Mouse (Mus musculus) intestine, postnatal 0 days (tissue): ENCODE results near the gene Ugt1a5. TPM values are rescaled to one million over a fixed set of nuclear protein-coding genes. Genes with fewer than 3 reads are reported as not detected.
A peak's percentile ranks its signal among the peaks of the same experiment; 100 is the strongest.
"Not testable (repeated sequence)": the region's sequence is repeated elsewhere in the genome, so short reads cannot be mapped to it uniquely, and the experiment has no call there.

Experiments used
- ATAC-seq: fragments of 200-750 bp; cut with Nextera tagmentation; 2 replicates; pipeline ENCODE4 v1.8.0; 2017; ENCODE audit warnings: mild to moderate bottlenecking, moderate TSS enrichment, moderate library complexity
- H3K27ac ChIP-seq: fragments of 300-500 bp; sonication (generic); 2 replicates; pipeline ENCODE4 v1.5.1; 2014; ENCODE audit warnings: mild to moderate bottlenecking, low read depth, low read length, moderate library complexity
- H3K27me3 ChIP-seq: fragments of 300-500 bp; sonication (generic); replicated peaks from 2 replicates; pipeline ENCODE4 v1.6.1; 2014; ENCODE audit warnings: low read length, mixed read lengths; ENCODE audit not compliant: control insufficient read depth, insufficient read depth
- H3K36me3 ChIP-seq: fragments of 300-500 bp; sonication (generic); 2 replicates; pipeline ENCODE4 v1.6.1; 2014; ENCODE audit warnings: mild to moderate bottlenecking, moderate library complexity; ENCODE audit not compliant: control insufficient read depth, insufficient read depth
- H3K4me1 ChIP-seq: fragments of 300-500 bp; sonication (generic); replicated peaks from 2 replicates; pipeline ENCODE4 v1.6.1; 2014; ENCODE audit warnings: antibody characterized with exemption, low read length, mixed read lengths; ENCODE audit not compliant: control insufficient read depth, insufficient read depth
- H3K4me2 ChIP-seq: fragments of 300-500 bp; sonication (generic); replicated peaks from 2 replicates; pipeline ENCODE4 v1.6.1; 2014; ENCODE audit warnings: low read depth, mild to moderate bottlenecking, moderate library complexity
- H3K4me3 ChIP-seq: fragments of 300-500 bp; sonication (generic); 2 replicates; pipeline ENCODE4 v1.5.1; 2014; ENCODE audit warnings: low read depth, low read length
- H3K9ac ChIP-seq: fragments of 300-500 bp; sonication (generic); 2 replicates; pipeline ENCODE4 v1.6.1; 2014; ENCODE audit warnings: mild to moderate bottlenecking, low read depth, low read length
- H3K9me3 ChIP-seq: fragments of 300-500 bp; sonication (generic); 2 replicates; pipeline ENCODE4 v1.6.1; 2016; ENCODE audit warnings: mixed run types; ENCODE audit not compliant: control insufficient read depth
- CTCF ChIP-seq: sonication (generic); IDR thresholded peaks from 2 replicates; pipeline ENCODE4 v1.5.1; 2016; ENCODE audit warnings: low read depth, mild to moderate bottlenecking, control low read depth, antibody characterized with exemption, moderate library complexity
- WGBS: fragments of 180-500 bp; shearing (Covaris S2); extraction: QIAGEN DNeasy Blood & Tissue Kit; methylation state at CpG from one replicate; pipeline ENCODE4 v1.1.7; 2014; 5-methylcytosine and 5-hydroxymethylcytosine counted together
- polyA plus RNA-seq: library from polyadenylated mRNA; unstranded; fragments of >200 nt; fragmentation: Nextera tagmentation; extraction: Ambion mirVana; gene quantifications from 2 replicates; pipeline ENCODE4 v1.2.1, GENCODE M21; 2015

Ugt1a5 gene
- polyA plus RNA-seq, result not detected in 2 replicates

DNA sequence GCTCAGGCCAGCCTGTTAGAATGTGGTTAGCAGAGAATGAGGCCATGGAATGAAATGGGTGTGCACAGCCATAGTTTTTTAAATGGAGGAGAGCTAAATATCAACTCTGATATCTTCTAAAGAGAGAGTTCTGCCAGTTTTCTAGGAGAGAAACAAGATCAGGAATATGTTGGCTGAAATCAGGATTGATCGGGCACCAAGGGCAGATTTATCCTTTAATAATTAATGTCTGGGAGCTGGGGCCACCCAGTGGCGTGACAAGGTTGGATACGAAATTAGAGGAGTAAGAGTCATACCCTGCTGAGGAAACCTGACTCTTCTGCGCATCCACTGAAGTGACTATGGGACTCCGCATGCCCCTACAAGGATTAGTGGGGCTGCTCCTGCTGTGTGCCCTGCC lies at the start of gene Ugt1a5:
Gene Ugt1a5, plus strand, starts transcription at position 302 of the 400 bp plus-strand sequence.
- Histone ChIP-seq H3K4me2 (no peak within 1 kb of the TSS), H3K9me3 (no peaks in the 10 kb centered on the region; the same call in 1 of the 2 replicates), H3K27ac (no peak within 1 kb of the TSS), H3K4me3 (no peak within 1 kb of the TSS), H3K4me1 (no peaks in the 10 kb centered on the region), H3K9ac (no peak within 1 kb of the TSS), H3K36me3 (no peaks in the 10 kb centered on the region), H3K27me3 (no peaks in the 10 kb centered on the region)
- no peak for ATAC-seq
- WGBS, result 78% methylated on average over 5 of the region's 5 CpGs
- no peak for TF ChIP-seq CTCF

DNA sequence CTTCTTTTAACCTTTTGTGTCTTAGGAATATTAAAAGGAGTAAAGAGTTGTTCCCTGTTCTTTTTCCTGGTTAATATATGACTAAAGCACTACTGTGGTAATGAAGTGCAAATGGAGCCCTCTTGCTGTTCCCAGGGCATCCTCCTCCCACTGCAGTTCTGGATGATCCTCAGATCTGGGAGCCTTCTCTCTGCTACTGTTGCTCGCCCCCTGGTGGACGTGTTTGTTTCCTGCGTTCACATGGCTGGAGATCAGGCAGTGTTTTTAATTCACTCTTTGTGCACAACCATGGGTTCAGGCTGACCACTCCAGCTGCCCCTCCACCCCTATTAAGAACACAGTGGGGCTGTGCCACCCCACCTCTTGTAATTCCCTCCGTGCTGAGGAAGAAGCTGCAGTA lies 45.3 kb upstream of the Ugt1a5 start:
- WGBS, result 17% methylated on average over 4 of the region's 4 CpGs
- not testable (repeated sequence) for H3K36me3 ChIP-seq, H3K4me2 ChIP-seq, H3K9ac ChIP-seq, H3K27ac ChIP-seq, H3K27me3 ChIP-seq, H3K4me3 ChIP-seq, H3K9me3 ChIP-seq, H3K4me1 ChIP-seq
- TF ChIP-seq CTCF, result peak; percentile 64
- peak; percentile 54 for ATAC-seq

DNA sequence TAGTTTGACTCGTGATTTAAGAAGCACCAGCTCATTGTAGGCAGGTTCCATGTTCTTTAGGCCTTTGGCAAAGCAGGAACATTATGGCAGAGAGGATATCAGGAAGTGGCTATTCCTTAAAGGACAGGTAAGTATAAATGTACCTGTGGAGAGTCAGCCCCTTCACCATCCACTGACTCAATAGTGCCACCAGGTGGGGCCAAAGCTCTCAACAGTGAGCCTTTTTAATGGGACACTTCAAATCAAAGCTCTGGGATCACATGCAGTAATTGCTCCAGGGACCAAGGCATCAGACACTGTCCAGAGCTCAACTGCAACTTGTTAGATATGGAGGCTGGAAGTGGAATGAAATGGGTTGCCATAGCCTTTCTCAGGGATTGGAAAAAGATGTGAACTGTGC lies 44.3 kb upstream of the Ugt1a5 start:
- WGBS, result no CpG with 5 or more reads among the region's 1 CpGs
- not testable (repeated sequence) for H3K9ac ChIP-seq, H3K9me3 ChIP-seq, H3K4me3 ChIP-seq, H3K36me3 ChIP-seq, ATAC-seq, H3K4me1 ChIP-seq, H3K27me3 ChIP-seq, H3K27ac ChIP-seq, H3K4me2 ChIP-seq
- TF ChIP-seq CTCF, result peak; percentile 67

DNA sequence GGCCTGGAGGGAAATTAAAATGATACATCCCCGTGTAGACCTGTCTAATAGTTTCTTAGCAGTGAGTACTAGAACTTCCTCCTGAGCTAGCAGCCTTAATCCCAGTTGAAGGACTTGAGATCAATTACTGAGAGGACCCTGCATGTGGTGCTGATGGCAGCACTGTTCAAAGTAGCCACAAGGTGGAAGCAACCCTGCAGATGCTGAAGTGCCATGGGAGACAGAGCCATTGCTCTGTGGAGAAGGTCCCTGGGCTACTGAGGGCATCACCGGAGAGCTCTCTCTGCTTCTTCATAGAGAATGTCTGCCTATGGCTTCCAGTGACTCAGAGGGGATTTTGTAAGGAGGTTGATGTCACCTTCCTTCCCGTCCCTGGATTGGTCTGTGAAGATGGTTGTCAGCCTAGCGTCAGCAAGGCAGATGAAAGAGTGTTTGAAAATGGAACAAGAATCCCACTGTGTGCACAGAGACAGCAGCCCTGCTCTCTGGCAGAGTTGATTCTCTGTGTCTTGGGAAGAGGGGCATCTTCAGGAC lies 39.9 kb upstream of the Ugt1a5 start:
- H3K4me3 ChIP-seq, H3K9me3 ChIP-seq, H3K9ac ChIP-seq, H3K27ac ChIP-seq, H3K36me3 ChIP-seq, H3K4me2 ChIP-seq, H3K4me1 ChIP-seq, H3K27me3 ChIP-seq, ATAC-seq: not testable (repeated sequence)
- peak; percentile 55 for TF ChIP-seq CTCF
- WGBS, result 81% methylated on average over 4 of the region's 4 CpGs

DNA sequence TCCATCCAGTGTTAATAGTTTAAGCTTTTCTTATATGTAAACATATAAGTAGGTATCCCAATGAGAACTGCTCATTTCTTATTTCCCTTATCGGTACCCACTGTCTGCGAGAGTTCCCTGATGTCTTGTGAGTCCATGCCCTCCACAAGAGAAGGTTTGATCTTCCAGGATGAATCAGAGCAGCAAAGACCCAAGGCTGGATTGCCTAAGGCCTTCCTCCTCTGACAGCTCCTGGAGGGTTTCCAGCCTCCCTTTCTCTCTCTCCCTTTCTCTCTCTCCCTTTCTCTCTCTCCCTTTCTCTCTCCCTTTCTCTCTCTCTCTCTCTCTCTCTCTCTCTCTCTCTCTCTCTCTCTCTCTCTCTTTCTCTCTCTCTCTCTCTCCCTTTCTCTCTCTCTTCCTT lies 36.7 kb upstream of the Ugt1a5 start:
- not testable (repeated sequence) for H3K9ac ChIP-seq, H3K9me3 ChIP-seq, H3K4me1 ChIP-seq, H3K36me3 ChIP-seq, ATAC-seq, H3K27ac ChIP-seq, H3K4me2 ChIP-seq, H3K27me3 ChIP-seq, H3K4me3 ChIP-seq
- 76% methylated on average over 2 of the region's 2 CpGs for WGBS

DNA sequence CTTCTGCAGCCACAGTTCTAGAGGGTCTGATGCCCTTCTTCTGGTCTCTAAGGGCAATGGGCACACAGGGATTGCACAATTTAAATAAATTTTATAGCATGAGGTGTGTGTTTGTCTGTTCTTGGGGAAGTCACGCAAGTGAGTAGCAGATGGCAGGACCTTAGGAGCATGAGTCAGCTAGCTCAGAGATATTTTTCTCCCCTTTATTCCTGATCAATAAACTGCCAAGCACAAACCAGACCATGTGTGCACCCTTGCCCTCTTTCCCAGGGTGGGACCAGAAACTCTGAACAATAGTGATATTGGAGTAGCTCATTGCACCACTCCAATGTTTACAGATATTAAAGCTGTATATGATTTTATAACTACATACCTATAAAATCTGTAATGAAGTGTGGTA lies 35.6 kb upstream of the Ugt1a5 start:
- not testable (repeated sequence) for H3K27me3 ChIP-seq, H3K4me2 ChIP-seq, H3K4me1 ChIP-seq, H3K4me3 ChIP-seq, H3K9me3 ChIP-seq, H3K9ac ChIP-seq, H3K27ac ChIP-seq, H3K36me3 ChIP-seq
- peak; percentile 70 for ATAC-seq
- 28% methylated on average over 1 of the region's 1 CpGs for WGBS

DNA sequence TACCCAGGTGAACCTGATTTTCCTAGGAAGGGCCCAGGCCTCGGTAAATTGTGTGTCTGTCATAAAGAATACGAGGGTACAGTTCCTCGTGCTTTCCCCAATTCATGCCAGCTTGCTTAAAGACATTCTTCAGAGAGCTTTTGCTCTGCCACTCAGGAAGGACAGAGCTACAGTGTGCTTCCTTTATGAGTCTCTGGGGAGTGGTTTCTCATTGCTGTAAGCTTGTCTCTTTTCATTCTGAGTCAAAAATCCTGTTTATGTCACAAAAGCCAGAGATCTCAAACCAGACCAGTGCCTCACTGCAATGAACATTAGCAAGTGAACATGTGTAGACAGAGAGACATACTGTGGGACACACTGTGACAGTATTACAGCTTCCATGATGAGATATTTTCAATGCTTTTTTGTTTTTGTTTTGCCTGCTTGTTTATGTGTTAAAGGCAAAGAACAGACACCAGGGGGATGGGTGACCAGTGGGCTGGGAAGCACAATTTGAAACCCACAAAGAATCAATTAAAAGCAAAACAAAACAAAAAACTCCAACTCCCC lies 31.8 kb upstream of the Ugt1a5 start:
- no peaks in the 10 kb centered on the region for H3K36me3 ChIP-seq
- no peak overlapping the region for H3K9ac ChIP-seq
- peak overlapping the region; percentile 22 for H3K27ac ChIP-seq
- no peaks in the 10 kb centered on the region for H3K9me3 ChIP-seq
- no peaks in the 10 kb centered on the region for H3K27me3 ChIP-seq
- H3K4me1 ChIP-seq, result peaks cover 5% of the 10 kb centered on the region; the same call in 1 of the 2 replicates
- H3K4me2 ChIP-seq, result no peak overlapping the region
- no peak overlapping the region for H3K4me3 ChIP-seq
- ATAC-seq, result no peak
- 27% methylated on average over 3 of the region's 3 CpGs for WGBS
- TF ChIP-seq CTCF, result no peak

DNA sequence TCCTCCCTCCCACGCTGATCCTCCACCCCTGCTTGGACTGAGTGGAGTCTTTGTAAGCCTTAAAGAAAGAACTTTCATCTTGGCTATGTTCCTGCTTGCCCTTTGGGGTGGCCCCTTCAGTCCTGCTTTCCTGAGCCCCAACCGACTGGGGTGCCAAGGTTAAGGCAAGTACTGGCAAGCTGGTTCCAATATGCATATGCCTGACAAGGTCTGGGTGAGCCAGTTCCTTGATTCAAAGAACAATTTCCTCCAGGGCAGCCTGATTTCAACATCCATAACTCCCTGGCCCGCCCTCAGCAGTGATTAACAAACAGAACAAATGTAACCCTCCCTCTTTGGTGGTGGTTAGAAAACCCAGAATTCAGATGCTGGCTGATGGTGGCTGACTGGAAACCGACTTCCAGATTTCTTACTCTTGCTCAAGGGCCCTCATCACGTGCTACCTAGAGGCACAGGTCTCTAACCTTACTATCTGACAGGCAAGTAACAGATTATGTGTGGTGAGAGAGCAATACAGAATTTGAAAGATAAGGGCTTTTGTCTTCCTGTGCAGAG lies 31.3 kb upstream of the Ugt1a5 start, which contains the start of gene Ugt1a6a:
Gene Ugt1a6a, plus strand, starts transcription at position 353 of the 555 bp plus-strand sequence.
- H3K9me3 ChIP-seq, H3K4me3 ChIP-seq, H3K36me3 ChIP-seq, H3K4me1 ChIP-seq, H3K27me3 ChIP-seq, H3K4me2 ChIP-seq, H3K9ac ChIP-seq: not testable (repeated sequence)
- peak within 1 kb of the TSS; percentile 22 for H3K27ac ChIP-seq
- peak; percentile 49 for ATAC-seq
- WGBS, result 11% methylated on average over 5 of the region's 5 CpGs

DNA sequence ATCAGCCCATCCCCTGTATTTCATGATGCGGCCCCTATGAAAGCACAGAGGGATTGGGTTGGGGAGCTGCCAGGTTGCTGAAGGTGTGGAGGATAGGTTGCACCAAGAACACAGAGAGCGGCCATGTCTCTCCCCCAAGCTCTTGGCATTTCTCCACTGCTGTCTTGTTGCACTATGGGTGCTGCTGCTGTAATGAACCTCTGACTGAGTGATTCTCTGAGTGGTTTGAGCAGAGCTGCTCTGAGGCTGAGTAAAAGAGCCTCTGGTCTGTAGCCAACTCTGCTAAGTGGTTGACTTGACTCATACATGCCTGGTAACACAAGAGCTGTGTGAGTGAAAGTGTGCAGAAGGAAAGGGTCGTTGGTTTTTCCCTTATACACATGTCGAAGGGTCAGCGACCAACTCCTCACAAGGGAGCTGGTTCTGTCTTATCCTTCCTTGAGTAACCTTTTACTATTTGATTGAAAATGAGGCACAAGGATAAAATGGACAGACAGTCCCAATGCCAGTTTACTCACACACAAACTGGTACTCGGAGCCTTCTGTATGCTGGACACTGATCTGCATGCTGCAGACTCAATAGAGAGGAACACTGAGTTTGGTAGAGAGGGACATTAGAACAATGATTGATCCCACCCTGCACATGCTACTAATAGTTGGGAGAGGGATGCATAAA lies 30.4 kb upstream of the Ugt1a5 start:
- not testable (repeated sequence) for ATAC-seq, H3K27ac ChIP-seq, H3K9ac ChIP-seq, H3K9me3 ChIP-seq, H3K4me1 ChIP-seq, H3K4me2 ChIP-seq, H3K4me3 ChIP-seq, H3K36me3 ChIP-seq, H3K27me3 ChIP-seq
- 79% methylated on average over 5 of the region's 6 CpGs for WGBS
